Mouse (Mus musculus): Measurements from ENCODE around the gene Pfn3.
"Not testable (repeated sequence)": the region's sequence is repeated elsewhere in the genome, so short reads cannot be mapped to it uniquely, and the experiment has no call there.

Pfn3 gene

DNA sequence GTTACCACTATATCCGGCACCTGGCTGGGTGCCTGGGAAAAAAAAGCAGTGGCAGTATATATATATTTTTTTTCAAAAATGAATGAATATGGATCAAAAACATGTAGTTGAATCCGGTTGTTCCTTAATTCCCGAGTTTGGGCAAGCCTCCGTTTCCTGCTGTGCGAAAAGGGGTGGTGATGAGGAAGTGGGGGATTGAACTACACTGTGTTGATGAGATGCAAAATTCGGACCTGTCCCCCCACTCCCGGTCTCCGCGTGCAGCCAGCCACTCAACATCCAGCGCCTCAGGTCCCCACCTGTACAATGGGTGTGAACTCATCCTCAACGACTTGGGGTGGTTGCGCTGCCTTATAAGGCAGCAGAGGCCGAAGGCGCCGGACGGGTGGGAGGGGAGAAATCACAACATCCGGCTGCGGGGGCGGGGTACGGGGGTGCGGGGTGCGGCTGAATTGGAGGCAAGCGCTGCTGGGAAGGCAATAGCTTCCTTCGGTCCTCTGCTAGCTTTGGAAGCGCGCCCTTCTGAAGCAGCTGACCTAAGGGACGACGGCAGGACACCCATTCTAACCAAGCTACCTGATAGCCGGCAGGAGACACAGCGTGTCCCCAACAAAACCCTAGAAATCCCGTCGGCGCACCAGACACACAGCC lies 29.4 kb upstream of the Pfn3 start:
- H3K4me3 ChIP-seq (replicated peaks; ENCODE audit: low read length), result peak overlapping the region; percentile 98
- H3K4me1 ChIP-seq (replicated peaks; ENCODE audit: low read depth, low read length), result peaks cover 58% of the 10 kb centered on the region
- TF ChIP-seq POU5F1 (IDR thresholded peaks at IDR 0.05; ENCODE audit: borderline replicate concordance, low read length) (no peak), CTCF (conservative IDR thresholded peaks at IDR 0.05; ENCODE audit: low read length) (no peak), NANOG (IDR thresholded peaks at IDR 0.05; ENCODE audit: borderline replicate concordance, low read length) (no peak)
- peaks cover 10% of the 10 kb centered on the region for H3K9me3 ChIP-seq (ENCODE audit: low read length)
- H3K36me3 ChIP-seq (ENCODE audit: insufficient read depth, low read length), result peaks cover 29% of the 10 kb centered on the region
- no peaks in the 10 kb centered on the region for H3K27me3 ChIP-seq (ENCODE audit: insufficient read depth, low read length)

DNA sequence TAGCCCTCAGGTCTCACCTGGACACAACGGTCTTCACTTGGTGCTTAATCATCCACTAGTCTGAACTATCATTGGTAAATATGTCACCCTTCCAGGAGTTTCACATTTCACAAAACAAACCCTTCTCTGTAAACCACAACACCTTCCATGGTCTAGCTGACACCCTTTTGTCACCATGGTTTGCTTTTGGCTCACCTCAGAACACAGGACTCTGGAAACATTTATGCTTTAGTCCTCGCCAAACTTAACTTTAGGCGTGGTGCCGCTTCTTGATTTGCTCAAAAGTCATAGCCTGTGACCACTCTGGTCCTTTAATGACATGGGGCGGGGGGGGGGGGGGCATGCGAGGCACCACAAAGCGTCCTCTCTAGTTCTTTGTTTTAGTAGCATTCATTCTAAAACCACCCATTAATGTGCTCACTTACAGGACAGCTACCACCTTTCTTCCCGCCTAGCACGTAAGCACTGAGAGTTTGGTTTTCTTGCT lies 28.8 kb upstream of the Pfn3 start:
- H3K36me3 ChIP-seq (ENCODE audit: insufficient read depth, low read length), result peaks cover 23% of the 10 kb centered on the region
- TF ChIP-seq NANOG (IDR thresholded peaks at IDR 0.05; ENCODE audit: borderline replicate concordance, low read length) (no peak), CTCF (conservative IDR thresholded peaks at IDR 0.05; ENCODE audit: low read length) (no peak), POU5F1 (IDR thresholded peaks at IDR 0.05; ENCODE audit: borderline replicate concordance, low read length) (no peak)
- H3K4me3 ChIP-seq (replicated peaks; ENCODE audit: low read length), result peak overlapping the region; percentile 98
- peaks cover 16% of the 10 kb centered on the region for H3K9me3 ChIP-seq (ENCODE audit: low read length)
- H3K4me1 ChIP-seq (replicated peaks; ENCODE audit: low read depth, low read length), result peaks cover 52% of the 10 kb centered on the region
- no peaks in the 10 kb centered on the region for H3K27me3 ChIP-seq (ENCODE audit: insufficient read depth, low read length)

DNA sequence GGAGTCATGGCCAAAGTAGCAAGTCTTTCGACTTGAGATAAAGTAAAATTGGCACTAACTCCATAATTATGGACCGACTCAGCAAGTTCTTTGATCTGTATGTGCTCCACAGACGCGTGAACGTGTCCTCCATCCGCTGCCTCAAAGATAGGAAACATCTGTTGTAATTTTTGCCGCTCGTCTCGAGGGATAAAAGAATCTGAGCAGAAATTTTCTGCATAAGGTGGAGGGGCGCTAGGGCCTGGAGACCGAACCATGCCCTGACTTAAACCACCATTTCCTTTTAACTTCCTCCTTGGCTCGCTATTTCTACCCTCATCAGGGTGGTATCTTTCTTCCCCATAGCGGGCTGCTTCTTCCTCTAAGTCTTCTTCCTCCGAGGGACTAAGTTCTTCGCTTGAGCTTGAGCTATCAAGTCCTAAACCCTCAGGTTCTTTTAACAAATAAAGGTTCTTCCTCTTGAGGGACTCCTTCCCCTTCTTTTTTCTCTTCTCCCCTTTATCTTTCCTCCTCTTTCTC lies 22.1 kb upstream of the Pfn3 start:
- not testable (repeated sequence) for H3K27me3 ChIP-seq (ENCODE audit: insufficient read depth, low read length); H3K36me3 ChIP-seq (ENCODE audit: insufficient read depth, low read length); H3K4me3 ChIP-seq (replicated peaks; ENCODE audit: low read length); H3K4me1 ChIP-seq (replicated peaks; ENCODE audit: low read depth, low read length)
- H3K9me3 ChIP-seq (ENCODE audit: low read length), result peaks cover 71% of the 10 kb centered on the region

DNA sequence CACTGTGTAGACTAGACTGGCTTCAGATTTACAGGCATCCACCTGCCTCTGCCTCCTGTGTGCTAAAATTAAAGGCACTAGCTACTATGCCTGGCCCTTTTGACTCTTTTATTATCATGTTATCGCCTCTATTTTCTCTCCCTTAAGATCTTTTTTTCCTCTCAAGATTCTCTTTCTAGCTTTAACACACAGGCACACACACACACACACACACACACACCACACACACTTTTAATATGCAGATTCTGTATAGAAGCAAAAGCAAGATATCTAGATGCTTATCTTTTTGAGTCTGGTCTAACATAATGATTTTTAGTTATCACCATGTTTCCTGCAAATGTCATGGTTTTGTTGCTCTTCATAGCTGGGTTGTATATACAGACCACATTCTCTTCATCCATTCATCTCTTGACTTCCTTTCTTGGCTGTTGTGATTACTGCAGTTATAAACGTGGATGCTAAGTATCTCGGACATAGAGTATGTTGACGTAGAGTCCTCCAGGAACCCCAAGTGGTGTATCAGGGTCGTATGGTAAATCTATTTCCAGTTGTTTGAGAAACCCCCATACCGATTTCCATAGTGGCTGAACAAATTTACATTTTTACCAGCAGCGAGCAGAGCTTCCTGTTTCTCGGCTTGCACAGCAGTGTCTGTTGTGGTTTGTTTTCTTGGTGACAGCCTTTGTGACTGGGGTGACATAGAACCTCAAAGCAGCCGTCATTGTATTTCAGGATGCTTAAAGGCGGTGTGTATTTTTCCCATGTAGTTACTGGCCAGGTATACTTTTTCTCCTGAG lies 17.1 kb upstream of the Pfn3 start:
- no peak overlapping the region for H3K4me3 ChIP-seq (replicated peaks; ENCODE audit: low read length)
- no peaks in the 10 kb centered on the region for H3K36me3 ChIP-seq (ENCODE audit: insufficient read depth, low read length)
- peaks cover 45% of the 10 kb centered on the region for H3K9me3 ChIP-seq (ENCODE audit: low read length)

DNA sequence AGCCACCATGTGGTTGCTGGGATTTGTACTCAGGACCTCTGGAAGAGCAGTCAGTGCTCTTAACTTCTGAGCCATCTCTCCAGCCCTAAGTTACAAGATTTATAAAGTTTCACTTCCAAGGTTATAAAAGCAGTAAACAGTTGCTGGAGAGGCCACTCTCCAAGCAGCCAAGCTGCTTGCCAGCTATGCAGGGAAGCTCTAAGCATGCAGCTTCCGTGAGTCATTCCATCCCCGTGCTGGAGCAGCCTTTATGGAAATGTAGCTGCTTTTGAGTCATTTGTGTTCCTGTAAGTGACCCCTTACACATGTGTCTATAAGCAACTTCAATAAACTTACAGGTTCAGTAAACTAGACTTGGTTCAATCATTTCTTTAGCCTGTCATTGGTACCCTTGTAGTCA lies 15.5 kb upstream of the Pfn3 start:
- TF ChIP-seq CTCF (conservative IDR thresholded peaks at IDR 0.05; ENCODE audit: low read length), result no peak
- no peak for TF ChIP-seq POU5F1 (IDR thresholded peaks at IDR 0.05; ENCODE audit: borderline replicate concordance, low read length)
- no peak for TF ChIP-seq NANOG (IDR thresholded peaks at IDR 0.05; ENCODE audit: borderline replicate concordance, low read length)
- Histone ChIP-seq H3K27me3 (ENCODE audit: insufficient read depth, low read length) (peaks cover 18% of the 10 kb centered on the region), H3K4me1 (replicated peaks; ENCODE audit: low read depth, low read length) (no peaks in the 10 kb centered on the region; the same call in 1 of the 2 replicates), H3K36me3 (ENCODE audit: insufficient read depth, low read length) (no peaks in the 10 kb centered on the region), H3K4me3 (replicated peaks; ENCODE audit: low read length) (no peak overlapping the region), H3K9me3 (ENCODE audit: low read length) (peaks cover 30% of the 10 kb centered on the region)

More for the DNA sequence above, 17.1 kb upstream of the Pfn3 start:
- Histone ChIP-seq H3K27me3 (ENCODE audit: insufficient read depth, low read length) (peaks cover 5% of the 10 kb centered on the region; the same call in 1 of the 2 replicates), H3K4me1 (replicated peaks; ENCODE audit: low read depth, low read length) (no peaks in the 10 kb centered on the region; the same call in 1 of the 2 replicates)
- TF ChIP-seq POU5F1 (IDR thresholded peaks at IDR 0.05; ENCODE audit: borderline replicate concordance, low read length) (no peak), NANOG (IDR thresholded peaks at IDR 0.05; ENCODE audit: borderline replicate concordance, low read length) (no peak), CTCF (conservative IDR thresholded peaks at IDR 0.05; ENCODE audit: low read length) (no peak)

DNA sequence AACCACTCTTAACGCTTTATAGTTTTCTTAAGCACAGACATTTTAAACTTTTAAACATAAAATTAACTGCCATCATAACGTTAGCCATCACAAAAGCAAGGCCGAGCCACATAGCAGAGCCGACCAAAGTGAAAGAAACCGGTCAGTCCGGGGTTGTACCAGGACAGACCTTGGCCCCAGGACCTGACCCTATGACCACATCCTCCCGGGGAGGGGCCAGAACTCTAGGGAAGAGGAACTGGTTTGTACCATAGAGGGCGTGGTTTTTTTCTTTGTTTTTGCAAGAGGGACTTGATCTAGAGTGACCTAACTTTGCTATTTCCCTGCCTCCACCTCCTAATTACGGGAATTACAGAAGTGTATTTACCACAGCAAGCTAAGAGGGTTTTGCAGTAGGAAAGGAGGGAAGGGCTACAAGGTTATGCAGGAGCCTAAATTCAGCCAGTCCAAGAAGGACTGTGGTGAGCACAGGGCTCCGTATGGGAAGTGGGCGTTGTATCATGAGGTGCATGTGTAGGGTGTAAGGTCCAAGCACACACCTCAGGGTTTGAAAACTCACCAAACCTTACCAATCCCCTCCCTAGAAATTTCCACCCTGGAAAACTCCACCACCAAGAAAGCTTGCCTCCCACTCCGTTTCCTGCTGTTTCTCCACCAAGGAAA lies 14.3 kb upstream of the Pfn3 start:
- TF ChIP-seq POU5F1 (IDR thresholded peaks at IDR 0.05; ENCODE audit: borderline replicate concordance, low read length), result no peak
- no peak for TF ChIP-seq NANOG (IDR thresholded peaks at IDR 0.05; ENCODE audit: borderline replicate concordance, low read length)

DNA sequence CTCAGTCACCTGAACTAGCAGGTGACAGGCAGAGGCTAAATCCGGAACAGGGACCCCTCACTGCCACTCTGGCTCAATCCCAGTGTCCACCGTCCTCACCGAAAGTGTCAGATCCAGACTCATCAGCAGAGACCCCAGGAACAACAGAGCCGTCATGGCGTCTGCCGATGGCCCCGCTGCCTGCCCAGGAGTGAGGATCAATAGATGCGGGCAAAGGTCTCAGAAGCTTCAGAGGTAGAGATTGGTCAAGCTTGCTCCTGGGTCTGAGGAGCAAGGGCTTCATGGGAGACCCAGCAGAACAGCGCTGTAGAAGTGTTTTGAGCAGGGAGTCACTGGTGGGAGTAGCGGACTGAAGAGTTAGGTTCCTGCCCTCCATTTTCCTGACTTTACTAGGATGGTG lies 11.6 kb upstream of the Pfn3 start, which contains the start of gene F12:
Gene F12 (minus strand): TSS at position 181 of the 400 bp plus-strand sequence.
- TF ChIP-seq NANOG (IDR thresholded peaks at IDR 0.05; ENCODE audit: borderline replicate concordance, low read length) (no peak), POU5F1 (IDR thresholded peaks at IDR 0.05; ENCODE audit: borderline replicate concordance, low read length) (no peak), CTCF (conservative IDR thresholded peaks at IDR 0.05; ENCODE audit: low read length) (no peak)
- H3K9me3 ChIP-seq (ENCODE audit: low read length), result peaks cover 7% of the 10 kb centered on the region; the same call in 1 of the 2 replicates
- no peak within 1 kb of the TSS for H3K4me3 ChIP-seq (replicated peaks; ENCODE audit: low read length)
- H3K4me1 ChIP-seq (replicated peaks; ENCODE audit: low read depth, low read length), result peaks cover 9% of the 10 kb centered on the region
- no peaks in the 10 kb centered on the region for H3K36me3 ChIP-seq (ENCODE audit: insufficient read depth, low read length)
- peaks cover 37% of the 10 kb centered on the region for H3K27me3 ChIP-seq (ENCODE audit: insufficient read depth, low read length)

More for the DNA sequence above, 14.3 kb upstream of the Pfn3 start:
- Histone ChIP-seq H3K4me1 (replicated peaks; ENCODE audit: low read depth, low read length) (no peaks in the 10 kb centered on the region; the same call in 1 of the 2 replicates), H3K36me3 (ENCODE audit: insufficient read depth, low read length) (no peaks in the 10 kb centered on the region), H3K27me3 (ENCODE audit: insufficient read depth, low read length) (peaks cover 25% of the 10 kb centered on the region), H3K9me3 (ENCODE audit: low read length) (peaks cover 21% of the 10 kb centered on the region), H3K4me3 (replicated peaks; ENCODE audit: low read length) (no peak overlapping the region)
